Mouse (Mus musculus): ENCODE measurements around the gene Unc13a. TPM values are rescaled to one million over a fixed set of nuclear protein-coding genes. Genes with fewer than 3 reads are reported as not detected.

The Unc13a gene
- polyA plus RNA-seq, 1 experiment from 2014 or later: 2.0 TPM

- Histone ChIP-seq H3K27me3 (no peaks in the 10 kb centered on the region), H3K4me1 (peaks cover 17% of the 10 kb centered on the region; the same call in 1 of the 2 replicates), H3K4me2 (replicated peaks) (no peak overlapping the region), H3K36me3 (peaks cover 11% of the 10 kb centered on the region; the same call in 1 of the 2 replicates), H3K9ac (no peak overlapping the region), H3K9me3 (replicated peaks) (no peaks in the 10 kb centered on the region), H3K4me3 (replicated peaks) (no peak overlapping the region), H3K27ac (replicated peaks) (no peak overlapping the region)
- ATAC-seq (ENCODE audit: insufficient number of reproducible peaks, low FRiP score, low TSS enrichment, low read depth): no peak
- WGBS: 72% methylated on average over 1 of the region's 1 CpGs
Observed at GRCm38 (mm10) chr8:71579009-71579408, 92.5 kb downstream of the Unc13a start.

- H3K36me3 ChIP-seq: peaks cover 11% of the 10 kb centered on the region; the same call in 1 of the 2 replicates
- H3K27me3 ChIP-seq: no peaks in the 10 kb centered on the region
- H3K4me2 ChIP-seq (replicated peaks): no peak overlapping the region
- peaks cover 19% of the 10 kb centered on the region for H3K4me1 ChIP-seq
- H3K9ac ChIP-seq: no peak overlapping the region
- no peak overlapping the region for H3K27ac ChIP-seq (replicated peaks)
- no peaks in the 10 kb centered on the region for H3K9me3 ChIP-seq (replicated peaks)
- no peak overlapping the region for H3K4me3 ChIP-seq (replicated peaks)
- no peak for ATAC-seq (ENCODE audit: insufficient number of reproducible peaks, low FRiP score, low TSS enrichment, low read depth)
- 62% methylated on average over 4 of the region's 4 CpGs for WGBS
Observed at GRCm38 (mm10) chr8:71577856-71578387, 93.6 kb downstream of the Unc13a start.

GRCm38 (mm10) chr8:71575020-71575419, 96.5 kb downstream of the Unc13a start:
- Histone ChIP-seq H3K9me3 (replicated peaks) (no peaks in the 10 kb centered on the region), H3K4me3 (replicated peaks) (no peak overlapping the region), H3K36me3 (no peaks in the 10 kb centered on the region), H3K4me2 (replicated peaks) (no peak overlapping the region), H3K4me1 (peaks cover 27% of the 10 kb centered on the region), H3K27ac (replicated peaks) (no peak overlapping the region), H3K9ac (no peak overlapping the region), H3K27me3 (no peaks in the 10 kb centered on the region)
- WGBS: 72% methylated on average over 1 of the region's 1 CpGs
- ATAC-seq (ENCODE audit: insufficient number of reproducible peaks, low FRiP score, low TSS enrichment, low read depth): no peak

GRCm38 (mm10) chr8:71574426-71574825, 97.1 kb downstream of the Unc13a start:
- Histone ChIP-seq H3K9ac (no peak overlapping the region), H3K4me1 (peaks cover 23% of the 10 kb centered on the region), H3K27me3 (no peaks in the 10 kb centered on the region), H3K4me2 (replicated peaks) (no peak overlapping the region), H3K27ac (replicated peaks) (no peak overlapping the region), H3K36me3 (no peaks in the 10 kb centered on the region), H3K4me3 (replicated peaks) (no peak overlapping the region), H3K9me3 (replicated peaks) (no peaks in the 10 kb centered on the region)
- ATAC-seq (ENCODE audit: insufficient number of reproducible peaks, low FRiP score, low TSS enrichment, low read depth): no peak
- WGBS: 58% methylated on average over 7 of the region's 7 CpGs

Small RNA genes within 50 kb of the gene (microRNA-seq; reads per million reads assigned to microRNA genes)
- gene Mir6769b (ENCODE audit: borderline number of aligned reads): not detected

Other genes starting within 250 kb of the Unc13a start
- gene Abhd8, start 208.1 kb downstream of the Unc13a start, polyA plus RNA-seq (2015; fragmentation: Nextera tagmentation; extraction: Ambion mirVana): 73.2 and 77.0 TPM in 2 replicates
- 115 and 122 TPM in 2 replicates for gene Mrpl34, start 206.8 kb downstream of the Unc13a start, polyA plus RNA-seq (2015; fragmentation: Nextera tagmentation; extraction: Ambion mirVana)
- 105 and 112 TPM in 2 replicates for gene Dda1, start 202.6 kb downstream of the Unc13a start, polyA plus RNA-seq (2015; fragmentation: Nextera tagmentation; extraction: Ambion mirVana)
- gene Ano8, start 185.8 kb downstream of the Unc13a start, polyA plus RNA-seq (2015; fragmentation: Nextera tagmentation; extraction: Ambion mirVana): 3.0 and 3.7 TPM in 2 replicates
- gene Gtpbp3, start 183.7 kb downstream of the Unc13a start, polyA plus RNA-seq (2015; fragmentation: Nextera tagmentation; extraction: Ambion mirVana): 15.9 and 17.3 TPM in 2 replicates
- gene Plvap, start 160.0 kb downstream of the Unc13a start, polyA plus RNA-seq (2015; fragmentation: Nextera tagmentation; extraction: Ambion mirVana): 61.4 and 62.8 TPM in 2 replicates
- 2.4 and 3.0 TPM in 2 replicates for gene Ccdc194, start 146.0 kb downstream of the Unc13a start, polyA plus RNA-seq (2015; fragmentation: Nextera tagmentation; extraction: Ambion mirVana)
- gene Bst2, start 134.3 kb downstream of the Unc13a start, polyA plus RNA-seq (2015; fragmentation: Nextera tagmentation; extraction: Ambion mirVana): 34.8 and 35.5 TPM in 2 replicates
- 86.8 and 92.9 TPM in 2 replicates for gene Mvb12a, start 128.8 kb downstream of the Unc13a start, polyA plus RNA-seq (2015; fragmentation: Nextera tagmentation; extraction: Ambion mirVana)
- gene Tmem221, start 112.9 kb downstream of the Unc13a start, polyA plus RNA-seq (2015; fragmentation: Nextera tagmentation; extraction: Ambion mirVana): 1.2 and 1.7 TPM in 2 replicates
- 0.13 and 0.18 TPM in 2 replicates for gene Nxnl1, start 105.2 kb downstream of the Unc13a start, polyA plus RNA-seq (2015; fragmentation: Nextera tagmentation; extraction: Ambion mirVana)
- gene Slc27a1, start 102.9 kb downstream of the Unc13a start, polyA plus RNA-seq (2015; fragmentation: Nextera tagmentation; extraction: Ambion mirVana): 51.1 and 55.7 TPM in 2 replicates
- gene Pgls, start 79.6 kb downstream of the Unc13a start, polyA plus RNA-seq (2015; fragmentation: Nextera tagmentation; extraction: Ambion mirVana): 220 and 229 TPM in 2 replicates
- gene Fam129c, start 74.1 kb downstream of the Unc13a start, polyA plus RNA-seq (2015; fragmentation: Nextera tagmentation; extraction: Ambion mirVana): 3.1 and 4.7 TPM in 2 replicates
- 94.6 and 98.9 TPM in 2 replicates for gene Colgalt1, start 60.8 kb downstream of the Unc13a start, polyA plus RNA-seq (2015; fragmentation: Nextera tagmentation; extraction: Ambion mirVana)
- gene Jak3, start 4.5 kb upstream of the Unc13a start, polyA plus RNA-seq (2015; fragmentation: Nextera tagmentation; extraction: Ambion mirVana): 5.3 and 6.3 TPM in 2 replicates
- 1.1 TPM in 2 replicates for gene Insl3, start 17.5 kb upstream of the Unc13a start, polyA plus RNA-seq (2015; fragmentation: Nextera tagmentation; extraction: Ambion mirVana)
- 1.1 and 1.4 TPM in 2 replicates for gene B3gnt3, start 30.0 kb upstream of the Unc13a start, polyA plus RNA-seq (2015; fragmentation: Nextera tagmentation; extraction: Ambion mirVana)
- gene Fcho1, start 54.0 kb upstream of the Unc13a start, polyA plus RNA-seq (2015; fragmentation: Nextera tagmentation; extraction: Ambion mirVana): 8.1 and 9.8 TPM in 2 replicates
- 5.4 and 8.6 TPM in 2 replicates for gene Zfp709, start 210.3 kb upstream of the Unc13a start, polyA plus RNA-seq (2015; fragmentation: Nextera tagmentation; extraction: Ambion mirVana)
- gene Zfp882, start 236.9 kb upstream of the Unc13a start, polyA plus RNA-seq (2015; fragmentation: Nextera tagmentation; extraction: Ambion mirVana): 6.3 and 7.0 TPM in 2 replicates
- gene Zfp617, start 236.9 kb upstream of the Unc13a start, polyA plus RNA-seq (2015; fragmentation: Nextera tagmentation; extraction: Ambion mirVana): 22.1 and 23.1 TPM in 2 replicates